Mouse (Mus musculus) layer of hippocampus, adult 2 months (tissue): ENCODE measurements at regions not wholly inside any gene's neighbourhood (a gene's known extent, or its start where the extent isn't known, plus 50 kb on each side); places are given as distances from the start of the nearest gene placed in this dataset.
"Not testable (repeated sequence)": the region's sequence is repeated elsewhere in the genome, so short reads cannot be mapped to it uniquely, and the experiment has no call there.

Experiments
- DNase-seq, 2 experiments: peaks; one replicate each; pipeline ENCODE4 v3.0.0; 2022; ENCODE audit warnings: low spot score in 2 of 2
- H3K27ac ChIP-seq: fragments of 200-600 bp; 2 replicates; pipeline ENCODE4 v1.8.1; 2022
- H3K4me3 ChIP-seq: fragments of 200-600 bp; 2 replicates; pipeline ENCODE4 v1.8.1; 2022; ENCODE audit warnings: mild to moderate bottlenecking
- CTCF ChIP-seq: fragments of 200-600 bp; conservative IDR thresholded peaks from 2 replicates; pipeline ENCODE4 v1.8.1; 2022; ENCODE audit warnings: antibody characterized with exemption, mild to moderate bottlenecking, moderate library complexity

DNA sequence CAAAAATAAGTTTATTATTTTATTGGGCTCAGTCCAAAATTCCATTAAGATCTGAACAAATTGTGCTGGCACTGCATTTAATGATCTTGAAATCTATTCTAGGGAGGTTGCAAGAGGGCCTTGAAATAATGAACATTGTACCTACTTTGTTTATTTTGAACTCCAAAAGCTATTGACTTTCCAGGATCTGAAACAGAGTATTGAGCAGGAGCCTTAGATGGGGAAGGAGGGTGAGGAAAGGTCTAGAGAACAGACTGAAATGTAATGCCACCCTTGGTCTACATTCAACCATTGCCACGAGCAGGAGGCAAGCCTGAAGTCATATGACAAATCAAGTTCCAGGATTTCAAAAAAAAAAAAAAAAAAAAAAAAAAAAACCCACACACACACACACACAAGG is 1028.9 kb upstream of the Gje1 start:
- TF ChIP-seq CTCF: no peak
- DNase-seq: no peak
- no peak overlapping the region for H3K27ac ChIP-seq
- no peak overlapping the region for H3K4me3 ChIP-seq

DNA sequence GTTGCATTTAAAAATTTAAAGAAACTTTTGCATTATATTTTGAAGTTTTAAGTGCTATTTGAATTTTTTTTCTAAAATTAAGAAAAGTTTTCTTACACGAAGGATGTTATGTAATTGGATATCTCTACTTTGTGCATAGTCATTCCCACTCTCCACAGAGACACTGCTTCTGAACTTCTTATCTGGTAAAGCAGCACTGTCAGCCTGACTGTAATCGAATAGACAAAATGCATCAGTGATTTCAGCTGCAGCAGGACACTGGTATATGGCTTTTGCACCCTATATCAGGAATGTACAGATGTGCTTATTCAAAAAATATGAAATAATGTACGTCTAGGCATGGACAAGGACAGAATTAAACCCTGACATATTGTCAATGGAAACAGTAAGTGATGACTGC is 1020.6 kb upstream of the Gje1 start:
- no peak overlapping the region for H3K4me3 ChIP-seq
- TF ChIP-seq CTCF: no peak
- H3K27ac ChIP-seq: no peak overlapping the region
- DNase-seq: no peak

DNA sequence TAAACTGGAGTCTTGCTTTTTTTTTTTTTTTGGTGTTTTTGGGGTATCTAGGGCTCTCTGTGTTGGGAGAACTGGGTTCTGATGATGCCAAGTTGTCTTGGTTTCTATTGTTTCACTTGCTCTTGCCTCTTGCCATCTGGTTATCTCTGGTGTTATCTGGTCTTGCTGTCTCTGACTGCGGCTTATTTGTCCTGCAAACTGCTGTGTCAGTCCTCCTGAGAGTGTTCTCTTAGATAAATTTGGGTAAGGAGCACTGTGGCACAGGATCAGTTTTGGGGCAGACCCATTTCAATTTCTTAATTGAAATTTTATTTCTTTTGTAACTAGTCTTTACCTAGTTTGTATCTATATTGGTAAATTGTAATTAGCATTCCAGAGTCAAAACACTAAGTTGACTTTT is 1013.3 kb upstream of the Gje1 start:
- no peak overlapping the region for H3K27ac ChIP-seq
- H3K4me3 ChIP-seq: no peak overlapping the region
- TF ChIP-seq CTCF: no peak
- DNase-seq: no peak

DNA sequence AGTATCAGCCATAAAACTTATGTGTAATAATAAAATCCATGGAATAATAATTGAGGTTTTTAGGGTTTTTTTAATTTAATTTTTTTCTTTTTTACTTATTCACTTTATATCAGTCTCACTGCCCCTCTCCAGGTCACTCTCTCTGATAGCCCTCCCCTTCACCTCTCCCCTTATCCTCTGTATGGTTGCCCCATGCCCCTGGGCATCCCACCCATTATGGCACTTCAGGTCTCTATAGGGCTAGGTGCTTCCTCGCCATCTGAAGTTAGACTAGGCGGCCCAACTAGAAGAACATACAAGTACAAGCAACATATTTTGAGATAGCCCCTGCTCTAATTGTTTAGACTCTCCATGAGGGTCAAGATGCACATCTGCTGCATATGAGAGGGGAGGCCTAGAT is 979.9 kb upstream of the Gje1 start:
- no peak for TF ChIP-seq CTCF
- DNase-seq: no peak
- no peak overlapping the region for H3K27ac ChIP-seq

DNA sequence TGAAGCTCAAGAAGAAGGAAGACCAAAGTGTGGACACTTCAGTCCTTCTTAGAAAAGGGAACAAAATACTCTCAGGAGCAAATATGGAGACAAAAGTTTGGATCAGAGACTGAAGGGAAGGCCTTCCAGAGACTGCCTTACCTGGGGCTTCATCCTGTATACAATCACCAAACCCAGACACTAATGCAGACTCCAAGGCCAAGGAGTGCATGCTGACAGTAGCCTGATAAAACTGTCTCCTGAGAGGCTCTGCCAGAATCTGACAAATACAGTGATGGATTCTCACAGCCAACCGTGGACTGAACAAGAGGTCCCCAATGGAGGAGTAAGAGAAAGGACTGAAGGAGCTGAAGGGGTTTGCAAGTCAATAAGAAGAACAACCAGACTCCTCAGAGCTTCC is 979.0 kb upstream of the Gje1 start:
- TF ChIP-seq CTCF: no peak
- Histone ChIP-seq H3K27ac (no peak overlapping the region), H3K4me3 (no peak overlapping the region)
- no peak for DNase-seq

More for the DNA sequence above, 979.9 kb upstream of the Gje1 start:
- H3K4me3 ChIP-seq: no peak overlapping the region

DNA sequence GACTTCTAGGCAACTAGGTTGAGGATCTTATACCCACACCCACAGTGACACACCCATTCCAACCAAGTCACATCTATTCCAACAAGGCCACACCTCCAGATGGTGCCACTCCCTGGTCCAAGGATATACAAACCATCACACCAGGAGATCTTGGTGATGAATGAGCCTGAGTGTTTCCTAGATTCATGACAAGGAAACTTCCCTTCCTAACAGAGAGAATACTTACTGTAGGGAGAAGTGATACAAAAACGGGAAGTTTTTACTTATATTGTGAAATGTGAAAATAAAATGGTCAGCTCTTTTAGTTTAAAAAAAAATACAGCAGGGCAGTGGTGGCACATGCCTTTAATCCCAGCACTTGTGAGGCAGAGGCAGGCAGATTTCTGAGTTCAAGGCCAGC is 953.6 kb upstream of the Gje1 start:
- not testable (repeated sequence) for H3K4me3 ChIP-seq, DNase-seq, H3K27ac ChIP-seq
